Comparison of ENCODE assay signal across 21 mouse cellular contexts in the genomic region with DNA sequence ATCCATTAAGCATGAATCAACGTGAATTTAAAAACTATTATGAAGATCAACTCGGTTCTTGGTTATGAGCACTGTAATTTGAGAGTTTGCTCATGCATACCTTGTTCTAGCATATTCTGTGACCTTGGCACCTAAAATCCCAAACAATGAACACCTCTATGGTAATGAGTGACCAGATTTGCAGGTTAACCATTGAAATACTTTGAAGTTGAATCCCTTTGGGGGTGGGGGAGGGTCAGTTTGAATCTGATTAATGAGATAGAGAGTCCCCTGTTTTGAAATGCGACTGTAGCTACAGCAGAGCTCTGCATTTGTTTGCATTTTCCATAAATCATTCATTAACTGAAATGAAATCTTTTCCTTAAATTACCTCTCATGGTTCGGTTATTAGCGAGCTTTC.
A peak's percentile ranks its signal among the peaks of the same experiment; 100 is the strongest.
DNase-seq lines count a peak whose midpoint lies in the region; ATAC-seq and TF ChIP-seq lines count a peak whose summit lies in the region.
"Had no signal": no experiment of that assay in that cellular context is flagged by ENCODE, and none has a peak within 500 bp of the region (broad histone marks: within the 10 kb centered on the region; RNA-seq: fewer than 3 reads in every experiment).

No protein-coding gene starts in this region.

- H3K9ac ChIP-seq in kidney, embryonic 15.5 days = no peak overlapping the region
- H3K9ac ChIP-seq: forebrain, embryonic 13.5 days; hindbrain, embryonic 12.5 days had no signal

- ATAC-seq in kidney, embryonic 15.5 days (replicated peaks; ENCODE audit: low FRiP score) = 0 out of 2 replicates have a peak, but pooled peaks have one; percentile 15
- ATAC-seq: forebrain, embryonic 13.5 days; forebrain, embryonic 16.5 days; Patski had no signal

- H3K4me3 ChIP-seq in kidney, adult 2 months (ENCODE audit: insufficient read depth, low read depth, low read length) = no peak overlapping the region
- H3K4me3 ChIP-seq in kidney, embryonic 15.5 days (replicated peaks) = no peak overlapping the region
- H3K4me3 ChIP-seq: forebrain, embryonic 10.5 days; forebrain, embryonic 13.5 days; gastrocnemius, adult 2 months; hindbrain, embryonic 12.5 days had no signal

- TF ChIP-seq CTCF in kidney, adult 2 months (conservative IDR thresholded peaks at IDR 0.05; ENCODE audit: insufficient read depth, insufficient read length, low read depth, low read length) = no peak

- TF ChIP-seq POLR2A in kidney, adult 2 months (IDR thresholded peaks at IDR 0.05; ENCODE audit: low read depth, low read length) = no peak

- WGBS in kidney, adult 2 months = 27% methylated on average over 5 of the region's 5 CpGs
- whole genome bisulfite sequencing in kidney, embryonic 15.5 days = 34% methylated on average over 5 of the region's 5 CpGs

- peaks cover 16% of the 10 kb centered on the region for H3K4me1 ChIP-seq in kidney, adult 2 months (ENCODE audit: control insufficient read depth, insufficient read depth, low read length)
- peaks cover 46% of the 10 kb centered on the region for H3K4me1 ChIP-seq in kidney, embryonic 15.5 days
- H3K4me1 ChIP-seq: forebrain, embryonic 13.5 days had no signal

- H3K9me3 ChIP-seq in kidney, embryonic 15.5 days (replicated peaks) = no peaks in the 10 kb centered on the region
- H3K9me3 ChIP-seq: forebrain, embryonic 10.5 days; forebrain, embryonic 13.5 days; hindbrain, embryonic 12.5 days had no signal

- H3K4me2 ChIP-seq in kidney, embryonic 15.5 days = no peak overlapping the region
- H3K4me2 ChIP-seq: forebrain, embryonic 13.5 days; heart, embryonic 11.5 days; hindbrain, embryonic 12.5 days had no signal

- peak; percentile 80 for DNase-seq in kidney, adult 2 months
- no peak for DNase-seq in kidney, adult 18-20 months
- peak; percentile 35 for DNase-seq in kidney, postnatal 10 days
- DNase-seq in layer of hippocampus, postnatal 36 days = no peak
- DNase-seq in lung, postnatal 14 days = no peak
- no peak for DNase-seq in MN1 (ENCODE audit: low spot score)
- DNase-seq: adrenal gland, postnatal 10 days; adrenal gland, postnatal 36 days; cerebellum, adult 18-20 months; cerebellum, adult 9-10 months; cerebellum, postnatal 14 days; gastrocnemius, adult 2 months; gastrocnemius, postnatal 14 days; heart, adult 11 months had no signal

- peak overlapping the region; percentile 62; the same call in 1 of the 2 replicates for H3K27ac ChIP-seq in kidney, adult 2 months (ENCODE audit: insufficient read depth, low read depth, low read length)
- peak overlapping the region; percentile 62 for H3K27ac ChIP-seq in kidney, embryonic 15.5 days
- H3K27ac ChIP-seq: forebrain, embryonic 10.5 days; forebrain, embryonic 13.5 days; gastrocnemius, adult 2 months; hindbrain, embryonic 12.5 days had no signal

- H3K36me3 ChIP-seq in kidney, adult 2 months (ENCODE audit: control insufficient read depth, insufficient read depth, low read length) = no peaks in the 10 kb centered on the region
- no peaks in the 10 kb centered on the region for H3K36me3 ChIP-seq in kidney, embryonic 15.5 days
- H3K36me3 ChIP-seq: forebrain, embryonic 10.5 days; hindbrain, embryonic 12.5 days had no signal

- H3K27me3 ChIP-seq in kidney, adult 2 months (replicated peaks; ENCODE audit: control insufficient read depth, insufficient read depth, low read length) = no peaks in the 10 kb centered on the region
- no peaks in the 10 kb centered on the region for H3K27me3 ChIP-seq in kidney, embryonic 15.5 days
- H3K27me3 ChIP-seq: forebrain, embryonic 13.5 days; hindbrain, embryonic 12.5 days; Patski had no signal

Comparison
In these comparisons a context has a peak if more than half of its experiments do, and no peak if none do; other contexts are left out.
1. DNase-seq: peak in kidney, adult 2 months (single experiment) and kidney, postnatal 10 days (single experiment); none in kidney, adult 18-20 months (single experiment), layer of hippocampus, postnatal 36 days (0 of 2), lung, postnatal 14 days (single experiment) and MN1 (single experiment).